10 mouse cellular contexts compared by ENCODE assay signal in genomic region chr5:139892995-139893345, GRCm38 (mm10). TPM values are rescaled to one million over a fixed set of nuclear protein-coding genes. Genes with fewer than 3 reads are reported as not detected.
A peak's percentile ranks its signal among the peaks of the same experiment; 100 is the strongest.
DNase-seq lines count a peak whose midpoint lies in the region; ATAC-seq lines count a peak whose summit lies in the region.
"Had no signal": no experiment of that assay in that cellular context is flagged by ENCODE, and none has a peak within 500 bp of the region (broad histone marks: within the 10 kb centered on the region; RNA-seq: fewer than 3 reads in every experiment).

No protein-coding gene starts in this region.

- no peaks in the 10 kb centered on the region for H3K36me3 ChIP-seq in neural tube, embryonic 11.5 days (ENCODE audit: control insufficient read depth, insufficient read depth, low read length)
- no peaks in the 10 kb centered on the region for H3K36me3 ChIP-seq in limb, embryonic 10.5 days

- intact Hi-C loops in heart, postnatal 25 days (cut with DNase I), result no loop called here

- peak; percentile 49 for ATAC-seq in neural tube, embryonic 11.5 days (ENCODE audit: insufficient read depth, low FRiP score, low TSS enrichment)
- ATAC-seq in megakaryocyte, adult 5-6 weeks (ENCODE audit: poor library complexity, severe bottlenecking), result no peak

- 36% methylated on average over 7 of the region's 7 CpGs for WGBS in neural tube, embryonic 11.5 days
- 35% methylated on average over 7 of the region's 7 CpGs for WGBS in limb, embryonic 10.5 days

- H3K27ac ChIP-seq in neural tube, embryonic 11.5 days (ENCODE audit: low read depth, low read length), result peak overlapping the region; percentile 49; the same call in 1 of the 2 replicates
- peak overlapping the region; percentile 31; the same call in 1 of the 2 replicates for H3K27ac ChIP-seq in limb, embryonic 10.5 days

- H3K9ac ChIP-seq in neural tube, embryonic 11.5 days (ENCODE audit: low read length), result peak overlapping the region; percentile 23; the same call in 1 of the 2 replicates

- peaks cover 8% of the 10 kb centered on the region; the same call in 1 of the 2 replicates for H3K4me1 ChIP-seq in neural tube, embryonic 11.5 days (ENCODE audit: control insufficient read depth, insufficient read depth, low read length)
- peaks cover 38% of the 10 kb centered on the region for H3K4me1 ChIP-seq in limb, embryonic 10.5 days

- H3K27me3 ChIP-seq in neural tube, embryonic 11.5 days (ENCODE audit: control insufficient read depth, insufficient read depth, low read length), result no peaks in the 10 kb centered on the region
- H3K27me3 ChIP-seq in limb, embryonic 10.5 days (ENCODE audit: low read depth, poor library complexity, severe bottlenecking), result peaks cover 18% of the 10 kb centered on the region; the same call in 1 of the 2 replicates

- no peaks in the 10 kb centered on the region for H3K9me3 ChIP-seq in neural tube, embryonic 11.5 days (ENCODE audit: control insufficient read depth, low read length)
- no peaks in the 10 kb centered on the region for H3K9me3 ChIP-seq in limb, embryonic 10.5 days (replicated peaks)

- no peak overlapping the region for H3K4me2 ChIP-seq in neural tube, embryonic 11.5 days (ENCODE audit: low read depth)

- peak; percentile 28 for DNase-seq in adrenal gland, postnatal 14 days
- no peak for DNase-seq in adrenal gland, postnatal 36 days
- DNase-seq in neural tube, embryonic 11.5 days (ENCODE audit: low spot score), result peak; percentile 59
- DNase-seq in neural tube, embryonic 10.5 days (ENCODE audit: extremely low spot score, low spot score), result no peak
- DNase-seq in limb, embryonic 10.5 days (ENCODE audit: low spot score), result no peak
- DNase-seq in heart, postnatal 25 days (ENCODE audit: low spot score), result no peak
- DNase-seq in heart, adult 11 months, result no peak
- DNase-seq: left cerebral cortex, postnatal 4 days had no signal

- H3K4me3 ChIP-seq in neural tube, embryonic 11.5 days (ENCODE audit: low read depth, low read length), result no peak overlapping the region
- H3K4me3 ChIP-seq in limb, embryonic 10.5 days, result no peak overlapping the region

RNA-seq across cellular contexts. Expression of gene Elfn1, which starts 14.8 kb away (rescaled TPM):
- total RNA-seq in adrenal gland, postnatal 14 days (2021), result 1.2 and 1.4 TPM in 2 replicates
- 10 to 100 TPM in 1 of 2 experiments, under 1 TPM in 1; 0.46 to 20.1 TPM for total RNA-seq in adrenal gland, postnatal 36 days (2021)
- polyA plus RNA-seq in neural tube, embryonic 11.5 days (2014; fragmentation: Nextera tagmentation; extraction: Ambion mirVana), result 2.3 and 2.5 TPM in 2 replicates
- 0.10 and 0.18 TPM in 2 replicates for polyA plus RNA-seq in limb, embryonic 10.5 days (2016; fragmentation: Nextera tagmentation; extraction: Ambion mirVana)
- total RNA-seq in megakaryocyte, adult 5-6 weeks (2015), result not detected in 2 replicates
- not detected in 2 replicates for total RNA-seq in megakaryocyte, adult 5-6 weeks (2017)
- total RNA-seq in heart, postnatal 25 days (2021), result under 1 TPM; 0.13 to 0.14 TPM
- total RNA-seq: granulocyte monocyte progenitor cell, adult 5-6 weeks had no signal

Comparison
In these comparisons a context has a peak if more than half of its experiments do, and no peak if none do; other contexts are left out.
1. DNase-seq: peak in adrenal gland, postnatal 14 days (single experiment) and neural tube, embryonic 11.5 days (single experiment); none in adrenal gland, postnatal 36 days (0 of 2), neural tube, embryonic 10.5 days (single experiment), limb, embryonic 10.5 days (single experiment), heart, postnatal 25 days (single experiment) and heart, adult 11 months (single experiment).